Mouse (Mus musculus) midbrain, postnatal 0 days (tissue): ENCODE measurements at regions not wholly inside any gene's neighbourhood (a gene's known extent, or its start where the extent isn't known, plus 50 kb on each side); places are given as distances from the start of the nearest gene placed in this dataset.

Experiments
- ATAC-seq: fragments of 200-750 bp; cut with Nextera tagmentation; 2 replicates; pipeline ENCODE4 v1.8.0; 2017; ENCODE audit warnings: moderate number of reproducible peaks, mild to moderate bottlenecking, moderate TSS enrichment, moderate library complexity; ENCODE audit not compliant: low FRiP score
- DNase-seq: peaks from one replicate; pipeline ENCODE4 v3.0.0-alpha.2; 2015; ENCODE audit warnings: low spot score
- H3K27ac ChIP-seq: fragments of 300-500 bp; sonication (generic); 2 replicates; pipeline ENCODE4 v1.5.1; 2014; ENCODE audit warnings: low read depth, mild to moderate bottlenecking, low read length, mixed read lengths
- H3K27me3 ChIP-seq: fragments of 300-500 bp; sonication (generic); 2 replicates; pipeline ENCODE4 v1.6.1; 2014; ENCODE audit warnings: low read length, control low read depth, mixed read lengths; ENCODE audit not compliant: insufficient read depth
- H3K36me3 ChIP-seq: fragments of 300-500 bp; sonication (generic); 2 replicates; pipeline ENCODE4 v1.6.1; 2014; ENCODE audit warnings: low read length, control low read depth, mixed read lengths; ENCODE audit not compliant: insufficient read depth
- H3K4me1 ChIP-seq: fragments of 300-500 bp; sonication (generic); 2 replicates; pipeline ENCODE4 v1.6.1; 2014; ENCODE audit warnings: mild to moderate bottlenecking, control low read depth, antibody characterized with exemption, low read length, mixed read lengths; ENCODE audit not compliant: insufficient read depth
- H3K4me2 ChIP-seq: fragments of 300-500 bp; sonication (generic); 2 replicates; pipeline ENCODE4 v1.6.1; 2014; ENCODE audit warnings: low read depth, mild to moderate bottlenecking, low read length, mixed read lengths; ENCODE audit not compliant: poor library complexity, severe bottlenecking
- H3K4me3 ChIP-seq: fragments of 300-500 bp; sonication (generic); 2 replicates; pipeline ENCODE4 v1.5.1; 2014; ENCODE audit warnings: low read depth, mild to moderate bottlenecking, low read length, moderate library complexity
- H3K9ac ChIP-seq: fragments of 300-500 bp; sonication (generic); replicated peaks from 2 replicates; pipeline ENCODE4 v1.6.1; 2014; ENCODE audit warnings: mild to moderate bottlenecking, low read length, moderate library complexity, mixed read lengths; ENCODE audit not compliant: poor library complexity, severe bottlenecking
- H3K9me3 ChIP-seq: fragments of 300-500 bp; sonication (generic); 2 replicates; pipeline ENCODE4 v1.6.1; 2016; ENCODE audit warnings: low read length, control low read depth
- CTCF ChIP-seq: IDR thresholded peaks from 2 replicates; pipeline ENCODE4 v1.5.1; 2016; ENCODE audit warnings: antibody characterized with exemption, mild to moderate bottlenecking
- WGBS: fragments of 180-500 bp; shearing (Covaris S2); extraction: QIAGEN DNeasy Blood & Tissue Kit; methylation state at CpG from one replicate; pipeline ENCODE4 v1.1.7; 2014; 5-methylcytosine and 5-hydroxymethylcytosine counted together

DNA sequence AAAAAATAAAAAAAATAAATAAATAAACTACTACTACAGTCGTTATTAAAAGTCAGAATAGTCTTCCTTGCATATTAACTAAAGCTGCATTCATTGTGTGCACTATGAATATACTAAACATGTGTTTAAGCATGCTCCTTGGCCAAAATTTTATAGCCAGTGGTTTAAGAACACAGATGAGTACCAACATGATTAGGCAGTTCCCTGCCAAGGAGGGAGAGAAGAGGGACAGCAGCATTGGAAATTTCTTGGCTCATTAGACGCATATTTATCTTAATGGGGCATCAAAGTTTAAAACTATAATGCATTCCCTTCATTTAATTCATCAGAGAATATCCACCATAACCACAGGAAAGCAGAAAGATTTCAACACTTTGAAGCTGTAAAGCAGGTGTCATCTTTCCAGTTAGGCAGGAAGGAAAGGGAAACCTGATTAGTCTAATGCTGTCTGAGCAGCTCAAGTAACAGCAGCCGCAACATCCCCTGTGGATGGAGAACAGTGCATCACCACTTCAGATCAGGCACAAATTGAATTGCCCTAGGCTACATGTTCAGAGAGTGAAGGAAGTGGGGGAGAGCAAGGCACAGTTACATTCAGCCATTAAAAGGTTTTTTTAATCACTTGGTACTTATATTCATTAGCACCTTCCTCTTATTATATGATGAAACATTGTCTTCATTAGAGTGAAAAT lies 248.3 kb upstream of the Tmeff2 start:
- ATAC-seq (peak; percentile 41; the same call in 1 of the 2 replicates), DNase-seq (peak; percentile 57)
- H3K27me3 ChIP-seq = no peaks in the 10 kb centered on the region
- H3K4me2 ChIP-seq = no peak overlapping the region
- H3K36me3 ChIP-seq = no peaks in the 10 kb centered on the region
- H3K27ac ChIP-seq = no peak overlapping the region
- no peak overlapping the region for H3K4me3 ChIP-seq
- 38% methylated on average over 3 of the region's 3 CpGs for WGBS
- H3K4me1 ChIP-seq = no peaks in the 10 kb centered on the region
- no peaks in the 10 kb centered on the region for H3K9me3 ChIP-seq
- H3K9ac ChIP-seq = no peak overlapping the region
- no peak for TF ChIP-seq CTCF

DNA sequence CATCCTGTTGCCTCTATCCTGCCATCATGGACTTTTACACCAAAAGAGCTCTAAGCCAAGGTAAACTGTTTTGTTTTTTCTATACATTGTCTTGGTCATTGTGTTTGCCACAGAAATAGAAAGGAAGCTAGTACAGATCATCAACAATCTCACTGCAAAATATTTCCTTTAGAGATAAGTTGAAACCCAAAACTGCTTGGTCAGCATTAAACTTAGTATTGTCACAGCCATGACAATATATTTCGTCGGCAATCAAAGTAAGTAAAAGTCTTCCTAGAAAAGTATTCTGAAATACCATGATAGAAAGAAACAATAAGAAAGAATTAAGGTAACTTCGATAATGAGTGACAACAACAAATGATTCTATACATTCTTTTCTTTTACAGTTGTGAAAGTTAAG lies 235.3 kb upstream of the Tmeff2 start:
- no peak overlapping the region for H3K27ac ChIP-seq
- H3K4me2 ChIP-seq = no peak overlapping the region
- ATAC-seq (no peak), DNase-seq (no peak)
- H3K36me3 ChIP-seq = no peaks in the 10 kb centered on the region
- H3K4me1 ChIP-seq = no peaks in the 10 kb centered on the region
- H3K4me3 ChIP-seq = no peak overlapping the region
- WGBS = 90% methylated on average over 3 of the region's 3 CpGs
- H3K27me3 ChIP-seq = no peaks in the 10 kb centered on the region
- TF ChIP-seq CTCF = no peak
- no peak overlapping the region for H3K9ac ChIP-seq
- no peaks in the 10 kb centered on the region for H3K9me3 ChIP-seq

DNA sequence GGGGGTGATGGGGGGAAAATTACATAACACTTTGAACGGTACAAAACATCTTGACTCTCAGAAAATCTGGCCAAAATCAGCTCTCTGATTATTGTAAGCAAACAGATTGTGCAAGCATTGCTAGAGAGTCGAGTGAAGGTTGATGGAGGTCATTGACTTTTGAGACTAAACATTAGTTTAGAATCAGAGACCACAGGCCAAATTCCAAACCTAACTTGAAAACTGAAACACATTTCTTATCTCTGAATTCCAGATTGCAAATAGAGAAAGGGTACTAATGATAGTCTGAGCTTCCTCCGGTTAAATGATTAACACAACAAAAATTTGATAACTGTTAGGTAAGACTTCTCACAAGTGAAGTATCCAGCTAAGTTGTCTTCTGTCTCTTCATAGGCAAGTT lies 217.5 kb upstream of the Tmeff2 start:
- no peaks in the 10 kb centered on the region for H3K9me3 ChIP-seq
- H3K9ac ChIP-seq = no peak overlapping the region
- DNase-seq (no peak), ATAC-seq (no peak)
- no peak overlapping the region for H3K4me3 ChIP-seq
- no peak overlapping the region for H3K4me2 ChIP-seq
- no peak overlapping the region for H3K27ac ChIP-seq
- no peaks in the 10 kb centered on the region for H3K4me1 ChIP-seq
- TF ChIP-seq CTCF = no peak
- WGBS = 89% methylated on average over 3 of the region's 3 CpGs
- no peaks in the 10 kb centered on the region for H3K27me3 ChIP-seq
- no peaks in the 10 kb centered on the region for H3K36me3 ChIP-seq

GRCm38 (mm10) chr1:50685361-50685760 lies 215.1 kb upstream of the Tmeff2 start:
- TF ChIP-seq CTCF = no peak
- Histone ChIP-seq H3K9me3 (no peaks in the 10 kb centered on the region), H3K9ac (no peak overlapping the region), H3K27me3 (no peaks in the 10 kb centered on the region), H3K27ac (0 out of 2 replicates have a peak overlapping the region, but pooled peaks have one; percentile 27), H3K36me3 (no peaks in the 10 kb centered on the region), H3K4me2 (no peak overlapping the region), H3K4me3 (no peak overlapping the region), H3K4me1 (no peaks in the 10 kb centered on the region)
- ATAC-seq = no peak
- 65% methylated on average over 2 of the region's 2 CpGs for WGBS
- DNase-seq = no peak

DNA sequence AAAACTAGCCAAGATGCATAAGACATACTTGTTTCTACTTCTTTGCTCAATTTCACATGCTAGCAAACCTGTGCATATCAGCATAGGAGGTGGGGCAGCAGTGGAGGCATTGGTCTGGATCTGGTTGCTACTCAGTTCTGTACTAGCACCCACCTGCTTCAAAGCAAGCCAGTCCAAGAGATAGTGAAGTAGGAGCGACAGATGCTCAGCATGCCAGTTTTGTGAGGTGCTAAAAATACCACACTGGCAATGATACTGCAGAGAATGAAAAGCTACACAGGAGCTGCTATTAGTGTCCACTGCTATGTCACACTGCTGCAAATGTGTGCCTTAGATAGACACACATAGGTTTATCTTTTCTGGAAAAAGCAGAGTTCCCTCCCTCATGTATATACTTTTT lies 203.5 kb upstream of the Tmeff2 start:
- Histone ChIP-seq H3K9me3 (no peaks in the 10 kb centered on the region), H3K4me2 (no peak overlapping the region), H3K36me3 (no peaks in the 10 kb centered on the region), H3K4me1 (no peaks in the 10 kb centered on the region), H3K4me3 (no peak overlapping the region), H3K27ac (no peak overlapping the region), H3K9ac (no peak overlapping the region), H3K27me3 (no peaks in the 10 kb centered on the region)
- WGBS = 88% methylated on average over 1 of the region's 1 CpGs
- ATAC-seq (no peak), DNase-seq (no peak)
- TF ChIP-seq CTCF = no peak

DNA sequence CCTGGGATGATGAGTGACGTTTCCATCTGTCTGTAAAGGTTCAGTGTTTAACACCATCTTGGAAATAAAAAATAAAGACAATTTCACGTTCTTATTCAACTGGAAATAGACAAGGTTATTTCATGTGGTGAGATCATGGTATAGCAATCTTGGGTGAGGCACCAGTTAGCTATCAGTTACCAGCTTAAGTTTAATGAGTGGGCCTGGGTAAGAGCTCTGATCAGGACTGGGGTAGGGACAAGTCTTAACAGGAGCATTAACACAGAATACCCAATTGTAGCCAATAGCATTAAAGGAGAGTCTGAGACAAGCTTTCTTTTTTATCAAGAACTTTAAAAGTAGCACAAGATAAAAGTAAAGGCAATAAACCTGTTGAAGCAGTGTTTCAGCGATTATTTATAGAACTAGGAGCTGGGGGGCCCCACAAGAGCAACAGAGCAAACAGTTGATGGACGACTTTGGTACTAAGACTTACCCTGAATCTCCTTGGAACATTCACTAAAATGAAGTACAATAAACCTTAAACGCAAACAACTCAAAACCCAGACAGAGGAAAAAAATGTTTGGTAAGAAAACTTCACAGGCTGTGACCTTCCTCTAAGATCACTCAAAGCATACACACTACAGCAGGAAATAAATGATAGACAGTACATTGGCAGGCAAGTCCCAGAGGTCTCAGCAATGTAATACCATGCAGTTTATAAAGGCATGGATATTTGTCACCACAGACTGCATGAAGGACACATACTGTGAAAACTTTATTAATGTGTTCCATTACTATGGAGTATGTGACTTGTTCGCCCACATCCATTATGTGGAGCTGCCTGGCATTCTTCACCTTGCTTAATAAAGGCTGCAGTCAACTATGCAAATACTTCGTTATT lies 202.9 kb upstream of the Tmeff2 start:
- TF ChIP-seq CTCF = no peak
- no peaks in the 10 kb centered on the region for H3K36me3 ChIP-seq
- H3K9me3 ChIP-seq = no peaks in the 10 kb centered on the region
- no peak overlapping the region for H3K4me3 ChIP-seq
- no peak for DNase-seq
- H3K9ac ChIP-seq = no peak overlapping the region
- H3K27me3 ChIP-seq = no peaks in the 10 kb centered on the region
- H3K27ac ChIP-seq = no peak overlapping the region
- no peak for ATAC-seq
- no peak overlapping the region for H3K4me2 ChIP-seq
- 85% methylated on average over 7 of the region's 7 CpGs for WGBS
- no peaks in the 10 kb centered on the region for H3K4me1 ChIP-seq
